Mouse (Mus musculus) heart, adult 2 months (tissue): ENCODE measurements around the gene Wdr45.

Experiments
- CTCF ChIP-seq: fragments of 200-600 bp; IDR thresholded peaks from 2 replicates; pipeline ENCODE4 v1.8.1; 2022; ENCODE audit warnings: antibody characterized with exemption, mild to moderate bottlenecking, moderate library complexity
- EP300 ChIP-seq: fragments of 200-500 bp; IDR thresholded peaks from 2 replicates; pipeline ENCODE4 v1.6.1; 2011; ENCODE audit warnings: low read depth, low read length, control low read depth; ENCODE audit not compliant: insufficient read depth
- POLR2A ChIP-seq: fragments of 200-500 bp; IDR thresholded peaks from 2 replicates; pipeline ENCODE4 v1.6.1; 2011; ENCODE audit warnings: mild to moderate bottlenecking, low read depth, low read length, control low read depth; ENCODE audit not compliant: insufficient read depth

- TF ChIP-seq CTCF: no peak
- TF ChIP-seq EP300: no peak
- no peak for TF ChIP-seq POLR2A
Observed at GRCm38 (mm10) chrX:7680057-7680412, 34.1 kb upstream of the Wdr45 start.
